Mouse (Mus musculus): Measurements from ENCODE around the gene Acer2. TPM values are rescaled to one million over a fixed set of nuclear protein-coding genes. Genes with fewer than 3 reads are reported as not detected.

The Acer2 gene
- total RNA-seq, 2 experiments from 2014 or later = 0.84 to 2.5 TPM

DNA sequence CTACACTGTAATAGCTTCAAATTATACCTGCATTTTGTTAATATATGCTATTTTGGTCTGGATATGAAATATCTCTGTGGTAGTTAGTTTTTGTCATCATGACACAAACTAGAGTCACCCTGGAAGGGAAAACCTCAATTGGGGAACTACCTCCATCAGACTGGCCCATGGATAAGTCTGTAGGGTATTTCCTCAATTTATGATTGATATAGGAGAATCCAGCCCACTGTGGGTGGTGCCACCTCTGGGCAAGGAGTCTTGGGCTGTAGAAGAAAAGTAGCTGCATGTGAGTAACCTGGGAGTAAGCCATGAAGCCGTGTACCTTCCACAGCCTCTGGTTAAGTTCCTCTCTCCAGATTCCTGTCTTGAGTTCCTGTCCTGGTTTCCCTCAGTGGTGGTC lies 74.6 kb downstream of the Acer2 start:
- peak; percentile 60; the same call in 1 of the 2 replicates for ATAC-seq (replicated peaks; ENCODE audit: poor library complexity)

DNA sequence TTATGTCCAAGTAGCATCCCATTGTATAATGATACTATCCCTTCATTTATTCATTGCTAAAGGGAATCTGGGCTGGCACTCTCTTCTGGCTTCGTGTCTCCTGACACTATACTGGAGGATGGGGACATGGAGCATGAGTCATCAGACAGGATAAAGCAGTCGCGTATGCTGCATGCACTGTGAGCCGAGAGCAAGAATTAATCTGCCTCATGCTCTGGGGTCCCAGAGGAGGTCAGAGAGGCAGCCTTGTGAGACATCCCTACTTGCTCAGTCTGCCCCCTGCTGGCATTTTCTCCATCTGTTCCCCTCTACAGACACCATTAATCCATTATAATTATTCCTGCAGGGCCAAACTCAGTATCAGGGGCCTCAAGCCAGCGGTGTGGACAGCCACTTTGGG lies 79.3 kb downstream of the Acer2 start:
- ATAC-seq (replicated peaks; ENCODE audit: poor library complexity) = no peak

DNA sequence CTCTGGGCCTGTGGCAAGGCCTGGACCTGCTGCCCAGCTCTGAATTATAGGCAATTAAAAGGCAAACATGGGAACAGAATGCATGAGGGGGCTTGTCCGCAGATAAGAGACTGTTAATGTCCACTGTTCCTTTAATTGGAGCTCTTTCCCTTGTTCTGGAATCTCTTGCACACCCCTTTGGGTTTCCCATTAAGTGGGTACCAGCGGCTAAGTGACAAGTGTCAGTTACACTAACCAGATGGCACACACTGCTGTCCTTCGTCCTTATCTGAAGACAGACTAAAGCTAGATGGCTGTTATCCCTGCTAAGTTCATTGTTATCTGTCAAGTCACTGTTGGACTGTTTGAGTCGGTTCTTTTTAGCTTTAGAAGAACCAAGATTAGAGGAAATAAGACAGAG lies 81.3 kb downstream of the Acer2 start:
- ATAC-seq (replicated peaks; ENCODE audit: poor library complexity) = no peak

DNA sequence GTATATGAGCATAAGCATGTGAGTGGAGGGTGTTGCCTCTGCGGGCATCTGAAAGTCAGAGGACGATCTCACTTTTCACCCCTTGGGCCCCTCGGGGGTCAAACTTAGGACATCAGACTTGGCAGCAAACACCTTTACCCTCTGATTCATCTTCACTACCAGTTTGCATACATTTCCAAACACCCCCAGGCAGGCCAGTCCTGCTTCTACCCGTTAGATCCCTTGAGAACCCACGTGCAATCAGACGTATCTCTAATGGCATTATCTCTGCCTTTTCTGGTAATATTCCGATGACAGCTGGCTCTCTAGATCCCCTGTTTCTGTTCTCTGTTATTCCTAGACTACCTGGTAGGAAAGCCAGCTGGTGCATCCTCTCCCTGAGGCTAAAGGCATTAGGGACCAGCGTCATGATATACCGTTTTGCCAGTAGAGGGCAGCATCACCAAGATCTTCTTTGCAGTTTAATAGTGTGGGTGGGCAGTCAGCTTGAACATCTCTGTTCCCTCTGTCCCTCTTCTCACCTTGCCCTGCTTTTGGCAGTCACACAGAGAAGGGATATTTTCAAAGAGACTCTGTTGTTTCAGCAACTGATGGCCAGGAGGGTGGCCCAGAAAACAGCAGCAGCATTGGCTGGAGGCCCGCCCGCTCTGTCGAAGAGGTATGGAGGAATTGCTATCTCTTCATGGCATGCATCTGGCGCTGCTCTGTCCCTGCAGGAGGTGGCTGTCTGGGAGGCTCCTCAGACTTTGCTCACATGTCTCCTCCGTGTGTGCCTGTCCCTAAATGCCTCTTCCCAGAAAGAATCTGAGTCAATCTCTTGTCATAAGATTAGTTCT lies 83.6 kb downstream of the Acer2 start:
- ATAC-seq (replicated peaks; ENCODE audit: poor library complexity) = peak; percentile 74

DNA sequence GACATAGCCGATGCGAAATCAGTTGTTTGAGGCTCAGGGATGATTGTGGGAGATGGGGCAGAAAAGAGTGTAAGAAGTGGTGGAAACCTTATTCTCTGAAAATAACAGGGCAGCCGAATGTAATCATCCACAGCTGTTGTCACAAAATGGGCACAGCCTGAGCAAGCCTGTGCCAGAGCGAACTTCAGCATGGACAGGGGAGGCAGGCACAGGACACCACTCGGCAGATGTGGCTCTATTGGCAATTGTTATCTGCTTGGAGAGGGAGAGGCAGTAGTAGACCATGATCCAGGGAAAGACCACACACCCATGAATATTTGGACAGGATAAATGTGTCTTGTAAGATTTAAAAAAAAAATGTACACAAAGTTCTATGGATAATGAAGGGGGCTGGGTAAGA lies 103.1 kb downstream of the Acer2 start:
- ATAC-seq (replicated peaks; ENCODE audit: poor library complexity) = no peak

Other genes starting within 250 kb of the Acer2 start
- 40.5 and 58.5 TPM in 2 replicates for gene Plin2, start 204.3 kb upstream of the Acer2 start, total RNA-seq (2015)
- 75.9 and 78.3 TPM in 2 replicates for gene Plin2, start 204.3 kb upstream of the Acer2 start, total RNA-seq (2017)
- gene Dennd4c, start 125.8 kb upstream of the Acer2 start, total RNA-seq (2015) = 34.7 and 39.4 TPM in 2 replicates
- gene Dennd4c, start 125.8 kb upstream of the Acer2 start, total RNA-seq (2017) = 18.9 and 28.7 TPM in 2 replicates
- gene Rps6, start 17.0 kb upstream of the Acer2 start, total RNA-seq (2015) = 4,597 and 4,652 TPM in 2 replicates
- 1,552 and 1,647 TPM in 2 replicates for gene Rps6, start 17.0 kb upstream of the Acer2 start, total RNA-seq (2017)